ENCODE assay signal across 11 mouse cellular contexts in the genomic region with DNA sequence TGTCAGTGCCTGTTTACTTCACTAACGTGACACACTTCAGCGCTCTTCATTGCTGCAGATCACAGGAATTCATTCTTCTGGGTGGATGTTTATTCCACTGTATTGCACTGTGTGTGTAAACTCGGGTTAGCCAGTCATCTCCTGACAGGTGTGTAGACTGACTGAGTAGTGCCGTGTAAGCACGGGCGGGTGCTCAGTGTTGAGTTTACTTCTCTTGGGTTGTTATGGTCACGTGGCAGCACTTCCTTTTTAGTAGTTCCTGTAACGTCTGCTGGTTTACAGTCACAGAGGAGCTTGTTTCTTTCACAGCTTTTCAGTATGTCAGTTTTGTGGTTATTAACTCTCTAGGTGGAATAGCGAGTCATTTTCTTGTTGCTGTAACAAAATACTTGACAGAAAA. TPM values are rescaled to one million over a fixed set of nuclear protein-coding genes. Genes with fewer than 3 reads are reported as not detected.
DNase-seq lines count a peak whose midpoint lies in the region; ATAC-seq and TF ChIP-seq lines count a peak whose summit lies in the region.
"Had no signal": no experiment of that assay in that cellular context is flagged by ENCODE, and none has a peak within 500 bp of the region (broad histone marks: within the 10 kb centered on the region; RNA-seq: fewer than 3 reads in every experiment).

No protein-coding gene starts in this region.

- no peak overlapping the region for H3K9ac ChIP-seq in liver, embryonic 15.5 days
- no peak overlapping the region for H3K9ac ChIP-seq in liver, embryonic 12.5 days
- H3K9ac ChIP-seq: hindbrain, embryonic 15.5 days had no signal

- no peak overlapping the region for H3K4me3 ChIP-seq in liver, embryonic 15.5 days (replicated peaks)
- no peak overlapping the region for H3K4me3 ChIP-seq in liver, embryonic 12.5 days
- peak overlapping the region; percentile 67 for H3K4me3 ChIP-seq in bone marrow macrophage, adult 2 months (ENCODE audit: insufficient read depth, low read length)
- H3K4me3 ChIP-seq: hindbrain, embryonic 15.5 days; midbrain, embryonic 10.5 days had no signal

- H3K27ac ChIP-seq in liver, embryonic 15.5 days (replicated peaks), result no peak overlapping the region
- no peak overlapping the region for H3K27ac ChIP-seq in liver, embryonic 12.5 days
- peak overlapping the region; percentile 87 for H3K27ac ChIP-seq in bone marrow macrophage, adult 2 months (ENCODE audit: insufficient read depth, low read depth, low read length)
- H3K27ac ChIP-seq: hindbrain, embryonic 15.5 days; midbrain, embryonic 10.5 days had no signal

- no peak for ATAC-seq in liver, embryonic 15.5 days (ENCODE audit: insufficient read depth)
- ATAC-seq in liver, embryonic 12.5 days, result no peak
- ATAC-seq in megakaryocyte, adult 5-6 weeks (ENCODE audit: poor library complexity, severe bottlenecking), result peak; percentile 78

- no peak for TF ChIP-seq POLR2A in bone marrow macrophage, adult 2 months (IDR thresholded peaks at IDR 0.05; ENCODE audit: borderline replicate concordance, low read depth, low read length)

- 34% methylated on average over 9 of the region's 9 CpGs for WGBS in liver, embryonic 15.5 days (ENCODE audit: insufficient replicate concordance)
- WGBS in liver, embryonic 12.5 days (ENCODE audit: insufficient replicate concordance), result 40% methylated on average over 9 of the region's 9 CpGs

- peak; percentile 65 for DNase-seq in thymus, postnatal 14 days
- no peak for DNase-seq in right cerebral cortex, postnatal 25 days
- no peak for DNase-seq in ovary, postnatal 10 days (ENCODE audit: low spot score)
- no peak for DNase-seq in frontal cortex, postnatal 10 days (ENCODE audit: low spot score in 2 of 2)
- DNase-seq: left cerebral cortex, postnatal 4 days had no signal

- H3K9me3 ChIP-seq in liver, embryonic 15.5 days (replicated peaks), result no peaks in the 10 kb centered on the region
- H3K9me3 ChIP-seq in liver, embryonic 12.5 days (replicated peaks), result no peaks in the 10 kb centered on the region
- H3K9me3 ChIP-seq: hindbrain, embryonic 15.5 days; midbrain, embryonic 10.5 days had no signal

- no peaks in the 10 kb centered on the region for H3K27me3 ChIP-seq in liver, embryonic 15.5 days
- H3K27me3 ChIP-seq in liver, embryonic 12.5 days (replicated peaks), result no peaks in the 10 kb centered on the region
- H3K27me3 ChIP-seq: hindbrain, embryonic 15.5 days had no signal

- peak overlapping the region; percentile 8; the same call in 1 of the 2 replicates for H3K4me2 ChIP-seq in liver, embryonic 15.5 days
- no peak overlapping the region for H3K4me2 ChIP-seq in liver, embryonic 12.5 days
- H3K4me2 ChIP-seq: hindbrain, embryonic 15.5 days had no signal

- H3K36me3 ChIP-seq in liver, embryonic 15.5 days (replicated peaks), result peaks cover 17% of the 10 kb centered on the region
- peaks cover 39% of the 10 kb centered on the region for H3K36me3 ChIP-seq in liver, embryonic 12.5 days

- TF ChIP-seq CTCF in bone marrow macrophage, adult 2 months (IDR thresholded peaks at IDR 0.05; ENCODE audit: low read depth, low read length), result no peak

- H3K4me1 ChIP-seq in liver, embryonic 15.5 days (replicated peaks), result peaks cover 7% of the 10 kb centered on the region
- peaks cover 17% of the 10 kb centered on the region for H3K4me1 ChIP-seq in liver, embryonic 12.5 days
- H3K4me1 ChIP-seq in bone marrow macrophage, adult 2 months (ENCODE audit: control insufficient read depth, insufficient read depth, low read length), result no peaks in the 10 kb centered on the region; the same call in none of the 2 replicates

RNA-seq across cellular contexts. Expression of a gene that starts 4.4 kb away (rescaled TPM):
- 23.8 and 25.4 TPM in 2 replicates for polyA plus RNA-seq in liver, embryonic 15.5 days (2015; fragmentation: Nextera tagmentation; extraction: Ambion mirVana)
- polyA plus RNA-seq in liver, embryonic 12.5 days (2016; fragmentation: Nextera tagmentation; extraction: Ambion mirVana), result 44.6 and 46.4 TPM in 2 replicates
- polyA plus RNA-seq in bone marrow macrophage, adult 2 months (2012; ENCODE audit: insufficient read depth, insufficient read length, missing spikeins), result 15.3 and 19.2 TPM in 2 replicates
- total RNA-seq in megakaryocyte, adult 5-6 weeks (2015), result 22.9 and 23.2 TPM in 2 replicates
- 30.4 and 31.6 TPM in 2 replicates for total RNA-seq in megakaryocyte, adult 5-6 weeks (2017)

RNA-seq across cellular contexts. Expression of a gene that starts 39.2 kb away (rescaled TPM):
- not detected in 2 replicates for polyA plus RNA-seq in liver, embryonic 15.5 days (2015; fragmentation: Nextera tagmentation; extraction: Ambion mirVana)
- not detected in 2 replicates for polyA plus RNA-seq in liver, embryonic 12.5 days (2016; fragmentation: Nextera tagmentation; extraction: Ambion mirVana)
- not detected in 2 replicates for polyA plus RNA-seq in bone marrow macrophage, adult 2 months (2012; ENCODE audit: insufficient read depth, insufficient read length, missing spikeins)
- not detected in 2 replicates for total RNA-seq in megakaryocyte, adult 5-6 weeks (2015)
- total RNA-seq in megakaryocyte, adult 5-6 weeks (2017), result not detected in 2 replicates
